Mouse (Mus musculus): Measurements from ENCODE around the gene Nemp1.
"Not testable (repeated sequence)": the region's sequence is repeated elsewhere in the genome, so short reads cannot be mapped to it uniquely, and the experiment has no call there.

Gene Nemp1

GRCm38 (mm10) chr10:127643553-127644238 is 23.0 kb upstream of the Nemp1 start:
- in situ Hi-C loops (cut with MboI; ENCODE audit: low sequenced_read_pairs) = no loop called here

GRCm38 (mm10) chr10:127645791-127646190 is 20.9 kb upstream of the Nemp1 start:
- in situ Hi-C loops (cut with MboI; ENCODE audit: low sequenced_read_pairs) = no loop called here

GRCm38 (mm10) chr10:127652906-127653638 is 13.6 kb upstream of the Nemp1 start:
- in situ Hi-C loops (cut with MboI; ENCODE audit: low sequenced_read_pairs) = no loop called here

- in situ Hi-C loops (cut with MboI; ENCODE audit: low sequenced_read_pairs) = no loop called here
Measured at GRCm38 (mm10) chr10:127654970-127655579, 11.6 kb upstream of the Nemp1 start.

- in situ Hi-C loops (cut with MboI; ENCODE audit: low sequenced_read_pairs) = not testable (repeated sequence)
Measured at GRCm38 (mm10) chr10:127657617-127658016, 9.1 kb upstream of the Nemp1 start.

GRCm38 (mm10) chr10:127658076-127658475 is 8.6 kb upstream of the Nemp1 start:
- in situ Hi-C loops (cut with MboI; ENCODE audit: low sequenced_read_pairs) = no loop called here

- in situ Hi-C loops (cut with MboI; ENCODE audit: low sequenced_read_pairs) = no loop called here
Measured at GRCm38 (mm10) chr10:127659551-127659950, 7.2 kb upstream of the Nemp1 start.

- in situ Hi-C loops (cut with MboI; ENCODE audit: low sequenced_read_pairs) = no loop called here
Measured at GRCm38 (mm10) chr10:127661291-127661914, 5.3 kb upstream of the Nemp1 start.

GRCm38 (mm10) chr10:127661915-127662663 is 4.6 kb upstream of the Nemp1 start:
- in situ Hi-C loops (cut with MboI; ENCODE audit: low sequenced_read_pairs) = no loop called here

GRCm38 (mm10) chr10:127662666-127663253 is 3.9 kb upstream of the Nemp1 start:
- in situ Hi-C loops (cut with MboI; ENCODE audit: low sequenced_read_pairs) = no loop called here

- in situ Hi-C loops (cut with MboI; ENCODE audit: low sequenced_read_pairs) = no loop called here
Measured at GRCm38 (mm10) chr10:127663590-127663989, 3.1 kb upstream of the Nemp1 start.

GRCm38 (mm10) chr10:127664166-127664565 is 2.5 kb upstream of the Nemp1 start:
- in situ Hi-C loops (cut with MboI; ENCODE audit: low sequenced_read_pairs) = no loop called here

GRCm38 (mm10) chr10:127664891-127665290 is 1.8 kb upstream of the Nemp1 start:
- in situ Hi-C loops (cut with MboI; ENCODE audit: low sequenced_read_pairs) = no loop called here

GRCm38 (mm10) chr10:127665366-127666181 is 1.1 kb upstream of the Nemp1 start:
- in situ Hi-C loops (cut with MboI; ENCODE audit: low sequenced_read_pairs) = no loop called here

- in situ Hi-C loops (cut with MboI; ENCODE audit: low sequenced_read_pairs) = no loop called here
Measured at GRCm38 (mm10) chr10:127667269-127668092, 780 bp downstream of the Nemp1 start.

- in situ Hi-C loops (cut with MboI; ENCODE audit: low sequenced_read_pairs) = no loop called here
Measured at GRCm38 (mm10) chr10:127668093-127669050, 1.7 kb downstream of the Nemp1 start, which contains the start of gene Nab2. Nab2 (minus strand) TSS chr10:127668568.

GRCm38 (mm10) chr10:127669170-127669569 is 2.5 kb downstream of the Nemp1 start:
- in situ Hi-C loops (cut with MboI; ENCODE audit: low sequenced_read_pairs) = no loop called here

All from CH12F3 (cell line).